Mouse (Mus musculus) spleen, adult 2 months (tissue): ENCODE measurements around the gene Slc34a2.

ENCODE experiments used
- CTCF ChIP-seq: fragments of 200-500 bp; IDR thresholded peaks from 2 replicates; pipeline ENCODE4 v1.5.1; 2011; ENCODE audit warnings: mild to moderate bottlenecking, inconsistent platforms; ENCODE audit not compliant: insufficient read depth, insufficient read length, insufficient replicate concordance; ENCODE audit errors: extremely low read depth
- POLR2A ChIP-seq: fragments of 200-500 bp; IDR thresholded peaks from 2 replicates; pipeline ENCODE4 v1.6.1; 2011; ENCODE audit warnings: low read depth, low read length, inconsistent platforms

- TF ChIP-seq POLR2A, result no peak
- TF ChIP-seq CTCF, result no peak
These were observed 5.0 kb downstream of the Slc34a2 start for GRCm38 (mm10) chr5:53042771-53043371.
